Mouse (Mus musculus) frontal cortex, postnatal 14 days (tissue): ENCODE results near the gene Gbp2b.
"Not testable (repeated sequence)": the region's sequence is repeated elsewhere in the genome, so short reads cannot be mapped to it uniquely, and the experiment has no call there.

Experiments used
- DNase-seq, 2 experiments: peaks; one replicate each; pipeline ENCODE4 v3.0.0; 2022; ENCODE audit warnings: low spot score in 2 of 2

Gene Gbp2b

GRCm38 (mm10) chr3:142594547-142594946 is at the start of gene Gbp2b:
Gene Gbp2b (plus strand): TSS chr3:142594847.
- no peak for DNase-seq

GRCm38 (mm10) chr3:142546690-142547089 is 48.0 kb upstream of the Gbp2b start:
- DNase-seq = no peak

- DNase-seq = no peak
Measured at GRCm38 (mm10) chr3:142550052-142550676, 44.5 kb upstream of the Gbp2b start.

GRCm38 (mm10) chr3:142554601-142555000 is 40.0 kb upstream of the Gbp2b start:
- DNase-seq = no peak

- DNase-seq = no peak
Measured at GRCm38 (mm10) chr3:142555623-142556022, 39.0 kb upstream of the Gbp2b start.

- DNase-seq = no peak
Measured at GRCm38 (mm10) chr3:142559632-142560228, 34.9 kb upstream of the Gbp2b start, which contains the start of gene Gbp3. Gene Gbp3 (plus strand): TSS chr3:142560026.

GRCm38 (mm10) chr3:142560296-142560948 is 34.2 kb upstream of the Gbp2b start:
- DNase-seq = peak; percentile 55 to 73

- no peak for DNase-seq
Measured at GRCm38 (mm10) chr3:142561045-142561646, 33.5 kb upstream of the Gbp2b start.

GRCm38 (mm10) chr3:142561666-142562065 is 33.0 kb upstream of the Gbp2b start:
- no peak for DNase-seq

- not testable (repeated sequence) for DNase-seq
Measured at GRCm38 (mm10) chr3:142567490-142567889, 27.2 kb upstream of the Gbp2b start.

GRCm38 (mm10) chr3:142570738-142571137 is 23.9 kb upstream of the Gbp2b start:
- no peak for DNase-seq

GRCm38 (mm10) chr3:142577108-142577507 is 17.5 kb upstream of the Gbp2b start:
- no peak for DNase-seq

- DNase-seq = no peak
Measured at GRCm38 (mm10) chr3:142578342-142578741, 16.3 kb upstream of the Gbp2b start.

- DNase-seq = no peak
Measured at GRCm38 (mm10) chr3:142583067-142583466, 11.6 kb upstream of the Gbp2b start.

- DNase-seq = no peak
Measured at GRCm38 (mm10) chr3:142587386-142587785, 7.3 kb upstream of the Gbp2b start.

GRCm38 (mm10) chr3:142588888-142589287 is 5.8 kb upstream of the Gbp2b start:
- no peak for DNase-seq

GRCm38 (mm10) chr3:142590431-142591067 is 4.1 kb upstream of the Gbp2b start:
- no peak for DNase-seq

GRCm38 (mm10) chr3:142597923-142598322 is 3.3 kb downstream of the Gbp2b start:
- no peak for DNase-seq

- no peak for DNase-seq
Measured at GRCm38 (mm10) chr3:142601675-142602074, 7.0 kb downstream of the Gbp2b start.

GRCm38 (mm10) chr3:142618658-142619057 is 24.0 kb downstream of the Gbp2b start:
- DNase-seq = no peak

GRCm38 (mm10) chr3:142619606-142620005 is 25.0 kb downstream of the Gbp2b start:
- DNase-seq = no peak
